Mouse (Mus musculus): Measurements from ENCODE around the gene 3110082I17Rik.

GRCm38 (mm10) chr5:139344687-139345363, 115.5 kb downstream of the 3110082I17Rik start:
- TF ChIP-seq CTCF (IDR thresholded peaks at IDR 0.05; ENCODE audit: low read depth) (no peak), EP300 (optimal IDR thresholded peaks at IDR 0.05) (no peak)

Data from stomach, postnatal 0 days (tissue).